Mouse (Mus musculus) forebrain, embryonic 10.5 days (tissue): ENCODE data around the gene Arsb. TPM values are rescaled to one million over a fixed set of nuclear protein-coding genes. Genes with fewer than 3 reads are reported as not detected.

Experiments used
- DNase-seq: peaks from one replicate; pipeline ENCODE4 v3.0.0-alpha.2; 2017; ENCODE audit warnings: low spot score; ENCODE audit errors: extremely low spot score
- H3K27ac ChIP-seq: fragments of 300-500 bp; sonication (generic); 2 replicates; pipeline ENCODE4 v1.5.1; 2016; ENCODE audit warnings: mild to moderate bottlenecking
- H3K27me3 ChIP-seq: fragments of 300-500 bp; sonication (generic); 2 replicates; pipeline ENCODE4 v1.6.1; 2016; ENCODE audit warnings: mild to moderate bottlenecking; ENCODE audit not compliant: poor library complexity, severe bottlenecking
- H3K36me3 ChIP-seq: fragments of 300-500 bp; sonication (generic); replicated peaks from 2 replicates; pipeline ENCODE4 v1.6.1; 2016; ENCODE audit warnings: mild to moderate bottlenecking, moderate library complexity
- H3K4me1 ChIP-seq: fragments of 300-500 bp; sonication (generic); 2 replicates; pipeline ENCODE4 v1.6.1; 2016
- H3K4me3 ChIP-seq: fragments of 300-500 bp; sonication (generic); 2 replicates; pipeline ENCODE4 v1.5.1; 2016; ENCODE audit warnings: mild to moderate bottlenecking, moderate library complexity
- H3K9me3 ChIP-seq: fragments of 300-500 bp; sonication (generic); 2 replicates; pipeline ENCODE4 v1.6.1; 2016; ENCODE audit warnings: mild to moderate bottlenecking, moderate library complexity
- WGBS: fragments of 180-500 bp; shearing (Covaris S2); methylation state at CpG from one replicate; pipeline ENCODE4 v1.1.7; 2016; 5-methylcytosine and 5-hydroxymethylcytosine counted together
- polyA plus RNA-seq: library from polyadenylated mRNA; unstranded; fragments of >200 nt; fragmentation: Nextera tagmentation; extraction: Ambion mirVana; gene quantifications from 2 replicates; pipeline ENCODE4 v1.2.1, GENCODE M21; 2016

The Arsb gene
- polyA plus RNA-seq, 1 experiment from 2014 or later, result 4.1 TPM

GRCm38 (mm10) chr13:93922566-93922910, 151.1 kb downstream of the Arsb start:
- WGBS, result 89% methylated on average over 7 of the region's 7 CpGs
- no peaks in the 10 kb centered on the region for H3K36me3 ChIP-seq
- DNase-seq, result no peak

GRCm38 (mm10) chr13:93924735-93925432, 153.5 kb downstream of the Arsb start:
- no peaks in the 10 kb centered on the region for H3K27me3 ChIP-seq
- no peak for DNase-seq
- no peak overlapping the region for H3K4me3 ChIP-seq
- peaks cover 14% of the 10 kb centered on the region for H3K4me1 ChIP-seq
- no peaks in the 10 kb centered on the region for H3K36me3 ChIP-seq
- 0 out of 2 replicates have a peak overlapping the region, but pooled peaks have one; percentile 32 for H3K27ac ChIP-seq
- 84% methylated on average over 9 of the region's 9 CpGs for whole genome bisulfite sequencing
- no peaks in the 10 kb centered on the region for H3K9me3 ChIP-seq

More at GRCm38 (mm10) chr13:93922566-93922910, 151.1 kb downstream of the Arsb start:
- Histone ChIP-seq H3K4me1 (peaks cover 24% of the 10 kb centered on the region), H3K27me3 (no peaks in the 10 kb centered on the region), H3K27ac (no peak overlapping the region), H3K4me3 (no peak overlapping the region), H3K9me3 (no peaks in the 10 kb centered on the region)

- WGBS, result 72% methylated on average over 7 of the region's 7 CpGs
- Histone ChIP-seq H3K27ac (no peak overlapping the region), H3K27me3 (no peaks in the 10 kb centered on the region), H3K36me3 (no peaks in the 10 kb centered on the region), H3K4me3 (no peak overlapping the region), H3K9me3 (no peaks in the 10 kb centered on the region), H3K4me1 (peaks cover 6% of the 10 kb centered on the region; the same call in 1 of the 2 replicates)
- DNase-seq, result no peak
These were observed 159.3 kb downstream of the Arsb start for GRCm38 (mm10) chr13:93930561-93931340.

- Histone ChIP-seq H3K4me1 (peaks cover 14% of the 10 kb centered on the region), H3K27me3 (no peaks in the 10 kb centered on the region), H3K27ac (no peak overlapping the region), H3K4me3 (no peak overlapping the region), H3K9me3 (no peaks in the 10 kb centered on the region), H3K36me3 (no peaks in the 10 kb centered on the region)
- no peak for DNase-seq
- WGBS, result 94% methylated on average over 6 of the region's 6 CpGs
These were observed 165.0 kb downstream of the Arsb start for GRCm38 (mm10) chr13:93936455-93936854.

- Histone ChIP-seq H3K4me1 (peaks cover 17% of the 10 kb centered on the region), H3K9me3 (no peaks in the 10 kb centered on the region), H3K36me3 (no peaks in the 10 kb centered on the region), H3K27me3 (no peaks in the 10 kb centered on the region), H3K27ac (no peak overlapping the region), H3K4me3 (no peak overlapping the region)
- 22% methylated on average over 2 of the region's 2 CpGs for WGBS
- no peak for DNase-seq
These were observed 166.7 kb downstream of the Arsb start for GRCm38 (mm10) chr13:93938118-93938517.

- Histone ChIP-seq H3K36me3 (no peaks in the 10 kb centered on the region), H3K4me1 (peaks cover 17% of the 10 kb centered on the region), H3K4me3 (no peak overlapping the region), H3K27ac (no peak overlapping the region), H3K9me3 (no peaks in the 10 kb centered on the region), H3K27me3 (no peaks in the 10 kb centered on the region)
- 85% methylated on average over 6 of the region's 6 CpGs for WGBS
- no peak for DNase-seq
These were observed 168.1 kb downstream of the Arsb start for GRCm38 (mm10) chr13:93939363-93940127.

- H3K4me1 ChIP-seq, result peaks cover 17% of the 10 kb centered on the region
- no peaks in the 10 kb centered on the region for H3K27me3 ChIP-seq
- H3K27ac ChIP-seq, result 0 out of 2 replicates have a peak overlapping the region, but pooled peaks have one; percentile 30
- H3K4me3 ChIP-seq, result no peak overlapping the region
- no peaks in the 10 kb centered on the region for H3K9me3 ChIP-seq
- H3K36me3 ChIP-seq, result no peaks in the 10 kb centered on the region
- DNase-seq, result no peak
- 79% methylated on average over 7 of the region's 7 CpGs for WGBS
These were observed 169.5 kb downstream of the Arsb start for GRCm38 (mm10) chr13:93940742-93941531.

- no peaks in the 10 kb centered on the region for H3K27me3 ChIP-seq
- H3K4me3 ChIP-seq, result no peak overlapping the region
- H3K9me3 ChIP-seq, result no peaks in the 10 kb centered on the region
- no peak for DNase-seq
- H3K27ac ChIP-seq, result 0 out of 2 replicates have a peak overlapping the region, but pooled peaks have one; percentile 26
- no peaks in the 10 kb centered on the region for H3K36me3 ChIP-seq
- H3K4me1 ChIP-seq, result peaks cover 10% of the 10 kb centered on the region
- 60% methylated on average over 9 of the region's 9 CpGs for WGBS
These were observed 179.6 kb downstream of the Arsb start for GRCm38 (mm10) chr13:93950996-93951395.

- DNase-seq, result no peak
- H3K4me1 ChIP-seq, result peaks cover 10% of the 10 kb centered on the region
- H3K4me3 ChIP-seq, result no peak overlapping the region
- H3K36me3 ChIP-seq, result no peaks in the 10 kb centered on the region
- H3K27me3 ChIP-seq, result no peaks in the 10 kb centered on the region
- no peaks in the 10 kb centered on the region for H3K9me3 ChIP-seq
- no peak overlapping the region for H3K27ac ChIP-seq
- WGBS, result 72% methylated on average over 6 of the region's 6 CpGs
These were observed 180.1 kb downstream of the Arsb start for GRCm38 (mm10) chr13:93951555-93951954.

- 92% methylated on average over 4 of the region's 4 CpGs for WGBS
- Histone ChIP-seq H3K4me3 (no peak overlapping the region), H3K9me3 (no peaks in the 10 kb centered on the region), H3K27me3 (no peaks in the 10 kb centered on the region), H3K27ac (no peak overlapping the region), H3K36me3 (no peaks in the 10 kb centered on the region), H3K4me1 (peaks cover 10% of the 10 kb centered on the region)
- DNase-seq, result no peak
These were observed 181.0 kb downstream of the Arsb start for GRCm38 (mm10) chr13:93952466-93952865.

GRCm38 (mm10) chr13:93957907-93958306, 186.5 kb downstream of the Arsb start:
- H3K27ac ChIP-seq, result no peak overlapping the region
- no peak for DNase-seq
- H3K4me1 ChIP-seq, result no peaks in the 10 kb centered on the region
- no peaks in the 10 kb centered on the region for H3K9me3 ChIP-seq
- H3K4me3 ChIP-seq, result no peak overlapping the region
- H3K36me3 ChIP-seq, result no peaks in the 10 kb centered on the region
- no peaks in the 10 kb centered on the region for H3K27me3 ChIP-seq
- 88% methylated on average over 8 of the region's 8 CpGs for WGBS

- H3K36me3 ChIP-seq, result no peaks in the 10 kb centered on the region
- DNase-seq, result no peak
- no peak overlapping the region for H3K27ac ChIP-seq
- H3K27me3 ChIP-seq, result peaks cover 12% of the 10 kb centered on the region; the same call in 1 of the 2 replicates
- H3K4me1 ChIP-seq, result peaks cover 28% of the 10 kb centered on the region
- H3K9me3 ChIP-seq, result no peaks in the 10 kb centered on the region
- H3K4me3 ChIP-seq, result no peak overlapping the region
These were observed 194.8 kb downstream of the Arsb start for GRCm38 (mm10) chr13:93966271-93966670.
